In the genomic region with DNA sequence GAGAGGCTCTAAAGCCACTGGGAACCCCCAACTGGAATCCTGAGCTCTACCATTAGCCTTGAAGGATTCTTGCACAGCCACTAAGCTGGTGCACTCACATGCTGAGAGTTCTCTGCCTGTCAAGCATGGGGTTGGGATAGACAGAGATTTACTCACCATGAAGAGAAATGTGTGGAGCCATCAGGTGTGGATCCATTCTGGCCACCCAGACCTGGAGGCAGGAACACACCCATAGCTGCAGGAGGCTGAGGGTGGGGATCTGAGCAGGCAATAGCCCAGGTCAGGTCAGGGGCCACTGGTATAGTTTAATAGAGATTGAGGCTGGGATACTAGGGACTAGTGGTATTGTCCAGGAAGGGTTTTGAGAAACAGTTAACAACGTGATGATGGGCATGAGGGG, we compare ENCODE assay signal across 8 mouse cellular contexts. TPM values are rescaled to one million over a fixed set of nuclear protein-coding genes. Genes with fewer than 3 reads are reported as not detected.
DNase-seq lines count a peak whose midpoint lies in the region; ATAC-seq and TF ChIP-seq lines count a peak whose summit lies in the region.

No protein-coding gene starts in this region.

- peak; percentile 21 for DNase-seq in spleen, adult 12 weeks (ENCODE audit: low spot score)
- DNase-seq in spleen, adult 18-20 months, result no peak
- DNase-seq in hindbrain, postnatal 0 days (ENCODE audit: low spot score), result no peak
- peak; percentile 29 for DNase-seq in thymus, postnatal 4 days
- no peak for DNase-seq in c-Kit-positive CD71-positive TER-119-positive erythroid progenitor cells, embryonic 14.5 days (ENCODE audit: low spot score)
- no peak for DNase-seq in MN1 (ENCODE audit: low spot score)

- 0 out of 2 replicates have a peak, but pooled peaks cover 5% of the 10 kb centered on the region for H3K36me3 ChIP-seq in hindbrain, postnatal 0 days (ENCODE audit: insufficient read depth, low read length)
- peaks cover 10% of the 10 kb centered on the region for H3K36me3 ChIP-seq in macrophage (ENCODE audit: inconsistent target)

- peak overlapping the region; percentile 92 for H3K4me3 ChIP-seq in hindbrain, postnatal 0 days (ENCODE audit: low read length)
- H3K4me3 ChIP-seq in macrophage (ENCODE audit: inconsistent target), result peak overlapping the region; percentile 97

- H3K27ac ChIP-seq in hindbrain, postnatal 0 days, result peak overlapping the region; percentile 99
- peak overlapping the region; percentile 89 for H3K27ac ChIP-seq in macrophage

- H3K4me2 ChIP-seq in hindbrain, postnatal 0 days (ENCODE audit: low read depth, low read length), result peak overlapping the region; percentile 96

- H3K9me3 ChIP-seq in hindbrain, postnatal 0 days (ENCODE audit: low read length), result no peaks in the 10 kb centered on the region

- peaks cover 21% of the 10 kb centered on the region for H3K4me1 ChIP-seq in hindbrain, postnatal 0 days (ENCODE audit: insufficient read depth, low read length)

- WGBS in hindbrain, postnatal 0 days, result 10% methylated on average over 1 of the region's 1 CpGs
- 0% methylated on average over 1 of the region's 1 CpGs for WGBS in macrophage (ENCODE audit: missing documents)

- peak overlapping the region; percentile 86 for H3K9ac ChIP-seq in hindbrain, postnatal 0 days (replicated peaks; ENCODE audit: low read length)

- H3K27me3 ChIP-seq in hindbrain, postnatal 0 days (ENCODE audit: insufficient read depth, low read length), result no peaks in the 10 kb centered on the region

- TF ChIP-seq CTCF in hindbrain, postnatal 0 days (IDR thresholded peaks at IDR 0.05; ENCODE audit: low read depth), result no peak

- H3K79me2 ChIP-seq in macrophage (ENCODE audit: inconsistent target), result peaks cover 60% of the 10 kb centered on the region

- peak; percentile 42 for ATAC-seq in erythroid progenitor cell, adult 5-6 weeks (replicated peaks; ENCODE audit: low FRiP score, poor library complexity, severe bottlenecking)
- ATAC-seq in hindbrain, postnatal 0 days, result no peak

RNA-seq across cellular contexts. Expression of a gene that starts 0.8 kb away (rescaled TPM):
- 157 and 175 TPM in 2 replicates for total RNA-seq in erythroid progenitor cell, adult 5-6 weeks (2015; ENCODE audit: low replicate concordance)
- total RNA-seq in erythroid progenitor cell, adult 5-6 weeks (2017; ENCODE audit: low replicate concordance), result 253 and 313 TPM in 2 replicates
- 105 and 106 TPM in 2 replicates for total RNA-seq in hindbrain, postnatal 0 days (2014; rRNA removed)
- 268 and 276 TPM in 2 replicates for polyA plus RNA-seq in hindbrain, postnatal 0 days (2015; fragmentation: Nextera tagmentation; extraction: Ambion mirVana)
- 100 to 1,000 TPM in 13 of 26 experiments, 10 to 100 TPM in 13; 77.4 to 166 (median 100) TPM for total RNA-seq in macrophage (2018; cell fraction: chromatin; rRNA removed)
- total RNA-seq in macrophage (2018; cell fraction: cytosol; rRNA removed), result 100 to 1,000 TPM; 351 to 428 (median 397) TPM
- 100 to 1,000 TPM; 142 to 338 (median 218) TPM for total RNA-seq in macrophage (2018; cell fraction: nucleus; rRNA removed)
- 409 to 646 TPM (median 437 TPM) in 3 replicates for polyA plus RNA-seq in macrophage (2018)

RNA-seq across cellular contexts. Expression of a gene that starts 0.8 kb away (rescaled TPM):
- 5.9 and 11.5 TPM in 2 replicates for total RNA-seq in erythroid progenitor cell, adult 5-6 weeks (2015; ENCODE audit: low replicate concordance)
- 2.3 and 2.4 TPM in 2 replicates for total RNA-seq in erythroid progenitor cell, adult 5-6 weeks (2017; ENCODE audit: low replicate concordance)
- total RNA-seq in hindbrain, postnatal 0 days (2014; rRNA removed), result 65.2 and 66.5 TPM in 2 replicates
- 79.4 and 80.3 TPM in 2 replicates for polyA plus RNA-seq in hindbrain, postnatal 0 days (2015; fragmentation: Nextera tagmentation; extraction: Ambion mirVana)
- 10 to 100 TPM in 7 of 26 experiments, 1 to 10 TPM in 19; 1.3 to 15.5 (median 5.4) TPM for total RNA-seq in macrophage (2018; cell fraction: chromatin; rRNA removed)
- 10 to 100 TPM in 19 of 26 experiments, 1 to 10 TPM in 7; 5.3 to 25.4 (median 17.1) TPM for total RNA-seq in macrophage (2018; cell fraction: cytosol; rRNA removed)
- total RNA-seq in macrophage (2018; cell fraction: nucleus; rRNA removed), result 10 to 100 TPM in 13 of 26 experiments, 1 to 10 TPM in 13; 2.6 to 30.5 (median 10.4) TPM
- polyA plus RNA-seq in macrophage (2018), result 7.0 to 22.0 TPM (median 13.1 TPM) in 3 replicates

RNA-seq across cellular contexts. Expression of a gene that starts 8.5 kb away (rescaled TPM):
- not detected in 2 replicates for total RNA-seq in erythroid progenitor cell, adult 5-6 weeks (2015; ENCODE audit: low replicate concordance)
- total RNA-seq in erythroid progenitor cell, adult 5-6 weeks (2017; ENCODE audit: low replicate concordance), result not detected in 2 replicates
- 22.5 and 27.1 TPM in 2 replicates for total RNA-seq in hindbrain, postnatal 0 days (2014; rRNA removed)
- 28.5 and 32.9 TPM in 2 replicates for polyA plus RNA-seq in hindbrain, postnatal 0 days (2015; fragmentation: Nextera tagmentation; extraction: Ambion mirVana)
- total RNA-seq in macrophage (2018; cell fraction: chromatin; rRNA removed), result 10 to 100 TPM in 4 of 26 experiments, 1 to 10 TPM in 20, under 1 TPM in 1, not detected in 1; 0.46 to 14.4 (median 5.6) TPM
- under 1 TPM in 13 of 26 experiments, not detected in 13; 0.07 to 0.77 (median 0.19) TPM for total RNA-seq in macrophage (2018; cell fraction: cytosol; rRNA removed)
- total RNA-seq in macrophage (2018; cell fraction: nucleus; rRNA removed), result 1 to 10 TPM in 19 of 26 experiments, under 1 TPM in 5, not detected in 2; 0.18 to 6.7 (median 2.4) TPM
- 0.67 to 1.3 TPM (median 0.96 TPM) in 3 replicates for polyA plus RNA-seq in macrophage (2018)

RNA-seq across cellular contexts. Expression of a gene that starts 14.9 kb away (rescaled TPM):
- total RNA-seq in erythroid progenitor cell, adult 5-6 weeks (2015; ENCODE audit: low replicate concordance), result not detected in 2 replicates
- total RNA-seq in erythroid progenitor cell, adult 5-6 weeks (2017; ENCODE audit: low replicate concordance), result 0.64 and 0.91 TPM in 2 replicates
- total RNA-seq in hindbrain, postnatal 0 days (2014; rRNA removed), result 79.8 and 108 TPM in 2 replicates
- 114 and 118 TPM in 2 replicates for polyA plus RNA-seq in hindbrain, postnatal 0 days (2015; fragmentation: Nextera tagmentation; extraction: Ambion mirVana)
- 10 to 100 TPM in 1 of 26 experiments, 1 to 10 TPM in 21, under 1 TPM in 4; 0.51 to 11.4 (median 3.6) TPM for total RNA-seq in macrophage (2018; cell fraction: chromatin; rRNA removed)
- total RNA-seq in macrophage (2018; cell fraction: cytosol; rRNA removed), result 1 to 10 TPM; 4.4 to 9.4 (median 5.8) TPM
- 1 to 10 TPM in 24 of 26 experiments, under 1 TPM in 2; 0.81 to 9.2 (median 3.0) TPM for total RNA-seq in macrophage (2018; cell fraction: nucleus; rRNA removed)
- polyA plus RNA-seq in macrophage (2018), result 6.8 to 7.1 TPM (median 6.8 TPM) in 3 replicates

RNA-seq across cellular contexts. Expression of a gene that starts 33.5 kb away (rescaled TPM):
- total RNA-seq in erythroid progenitor cell, adult 5-6 weeks (2015; ENCODE audit: low replicate concordance), result 4,218 and 4,387 TPM in 2 replicates
- 2,703 and 2,741 TPM in 2 replicates for total RNA-seq in erythroid progenitor cell, adult 5-6 weeks (2017; ENCODE audit: low replicate concordance)
- total RNA-seq in hindbrain, postnatal 0 days (2014; rRNA removed), result 224 and 226 TPM in 2 replicates
- 426 and 460 TPM in 2 replicates for polyA plus RNA-seq in hindbrain, postnatal 0 days (2015; fragmentation: Nextera tagmentation; extraction: Ambion mirVana)
- total RNA-seq in macrophage (2018; cell fraction: chromatin; rRNA removed), result 100 to 1,000 TPM in 7 of 26 experiments, 10 to 100 TPM in 19; 27.3 to 289 (median 62.9) TPM
- total RNA-seq in macrophage (2018; cell fraction: cytosol; rRNA removed), result 1,000 to 10,000 TPM in 17 of 26 experiments, 100 to 1,000 TPM in 9; 803 to 2,239 (median 1,314) TPM
- 100 to 1,000 TPM; 143 to 499 (median 274) TPM for total RNA-seq in macrophage (2018; cell fraction: nucleus; rRNA removed)
- polyA plus RNA-seq in macrophage (2018), result 944 to 2,094 TPM (median 1,300 TPM) in 3 replicates

Comparison
In these comparisons a context has a peak if more than half of its experiments do, and no peak if none do; other contexts are left out.
1. DNase-seq: peak in spleen, adult 12 weeks (single experiment) and thymus, postnatal 4 days (single experiment); none in spleen, adult 18-20 months (0 of 2), hindbrain, postnatal 0 days (single experiment), c-Kit-positive CD71-positive TER-119-positive erythroid progenitor cells, embryonic 14.5 days (single experiment) and MN1 (single experiment).
2. RNA of a gene that starts 8.5 kb away (total RNA-seq): 22.5 to 27.1 TPM in hindbrain, postnatal 0 days; not detected in erythroid progenitor cell, adult 5-6 weeks; every median in the first group is over 10 times any median in the second.